ENCODE assay signal across 18 mouse cellular contexts in the genomic region with DNA sequence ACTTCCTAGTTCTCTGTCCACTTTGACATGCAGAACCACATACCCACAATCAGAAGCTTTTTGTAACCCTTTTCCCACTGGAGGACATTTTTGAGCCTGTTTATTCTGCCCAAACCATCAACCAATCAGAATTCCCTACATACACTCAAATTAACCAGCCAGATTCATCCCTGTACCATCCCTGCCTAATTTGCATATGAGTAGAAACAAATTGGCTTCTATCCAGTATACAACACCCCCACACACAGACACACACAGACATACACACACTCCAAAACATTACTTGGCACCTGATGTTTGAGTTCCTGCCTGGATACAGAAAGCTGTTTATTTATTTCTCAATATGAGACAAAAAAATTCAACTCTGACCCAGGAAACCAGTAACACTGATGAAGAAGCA.
"Had no signal": no experiment of that assay in that cellular context is flagged by ENCODE, and none has a peak within 500 bp of the region (broad histone marks: within the 10 kb centered on the region; RNA-seq: fewer than 3 reads in every experiment).

No protein-coding gene starts in this region.

- H3K9ac ChIP-seq: kidney, embryonic 15.5 days; limb, embryonic 13.5 days; liver, embryonic 12.5 days; liver, embryonic 15.5 days; lung, embryonic 15.5 days had no signal

- H3K27ac ChIP-seq: kidney, embryonic 15.5 days; limb, embryonic 10.5 days; limb, embryonic 13.5 days; liver, embryonic 12.5 days; liver, embryonic 15.5 days; lung, embryonic 15.5 days; midbrain, embryonic 10.5 days had no signal

- H3K36me3 ChIP-seq: kidney, embryonic 15.5 days; limb, embryonic 10.5 days; limb, embryonic 13.5 days; liver, embryonic 12.5 days; liver, embryonic 15.5 days; lung, embryonic 15.5 days; midbrain, embryonic 10.5 days had no signal

- H3K27me3 ChIP-seq: kidney, embryonic 15.5 days; limb, embryonic 13.5 days; liver, embryonic 12.5 days; liver, embryonic 15.5 days; lung, embryonic 15.5 days; megakaryocyte, embryonic 14.5 days had no signal

- H3K9me3 ChIP-seq: kidney, embryonic 15.5 days; limb, embryonic 10.5 days; limb, embryonic 13.5 days; liver, embryonic 15.5 days; lung, embryonic 15.5 days; midbrain, embryonic 10.5 days had no signal

- H3K4me1 ChIP-seq: kidney, embryonic 15.5 days; limb, embryonic 10.5 days; limb, embryonic 13.5 days; liver, embryonic 12.5 days; liver, embryonic 15.5 days; lung, embryonic 15.5 days; megakaryocyte, embryonic 14.5 days; midbrain, embryonic 10.5 days had no signal

- H3K4me2 ChIP-seq: kidney, embryonic 15.5 days; limb, embryonic 13.5 days; liver, embryonic 12.5 days; liver, embryonic 15.5 days; lung, embryonic 15.5 days had no signal

- H3K4me3 ChIP-seq: kidney, embryonic 15.5 days; limb, embryonic 10.5 days; limb, embryonic 13.5 days; liver, embryonic 12.5 days; liver, embryonic 15.5 days; lung, embryonic 15.5 days; megakaryocyte, embryonic 14.5 days; midbrain, embryonic 10.5 days had no signal

- ATAC-seq: liver, embryonic 12.5 days had no signal

- DNase-seq: kidney, adult 8-10 months; kidney, postnatal 10 days; kidney, postnatal 36 days; liver; lung, adult 18-20 months; lung, postnatal 10 days; lung, postnatal 36 days; thymus, adult 18-20 months; thymus, postnatal 14 days; thymus, postnatal 4 days had no signal
